Mouse (Mus musculus): ENCODE data around the gene F830045P16Rik. TPM values are rescaled to one million over a fixed set of nuclear protein-coding genes. Genes with fewer than 3 reads are reported as not detected.

Gene F830045P16Rik
- polyA plus RNA-seq (2012; rRNA removed) = not detected in 2 replicates

DNA sequence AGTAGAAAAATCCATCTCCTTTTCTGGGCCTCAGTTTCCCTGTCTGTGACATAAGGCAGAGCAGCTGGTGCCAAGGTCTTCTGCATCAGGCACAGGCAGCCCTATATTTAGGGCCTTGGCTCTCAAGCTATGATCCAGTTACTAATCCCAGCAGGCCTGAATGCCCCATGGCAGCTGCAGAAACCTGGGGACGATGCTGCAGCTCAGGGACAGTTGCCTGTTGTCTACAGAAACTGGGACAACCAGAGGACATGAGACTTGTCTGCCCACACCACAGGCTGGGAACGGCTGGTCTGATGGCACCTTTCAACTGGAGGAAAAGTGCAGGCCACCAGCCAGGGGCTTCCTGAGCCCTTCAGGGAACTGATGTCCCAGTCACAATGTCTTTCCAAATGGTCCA is at the start of gene F830045P16Rik:
Gene F830045P16Rik (minus strand): TSS at position 226 of the 400 bp plus-strand sequence.
- no peak for TF ChIP-seq CTCF (IDR thresholded peaks at IDR 0.05; ENCODE audit: insufficient read depth, low read length)
- no peak for TF ChIP-seq POLR2A (IDR thresholded peaks at IDR 0.05; ENCODE audit: borderline replicate concordance, extremely low read depth, low read depth, low read length)
- DNase-seq = no peak
- H3K4me3 ChIP-seq (replicated peaks; ENCODE audit: extremely low read depth, low read depth, low read length) = no peak within 1 kb of the TSS
- H3K4me1 ChIP-seq (ENCODE audit: control insufficient read depth, insufficient read depth, low read length) = no peaks in the 10 kb centered on the region
- WGBS = 66% methylated on average over 2 of the region's 2 CpGs

DNA sequence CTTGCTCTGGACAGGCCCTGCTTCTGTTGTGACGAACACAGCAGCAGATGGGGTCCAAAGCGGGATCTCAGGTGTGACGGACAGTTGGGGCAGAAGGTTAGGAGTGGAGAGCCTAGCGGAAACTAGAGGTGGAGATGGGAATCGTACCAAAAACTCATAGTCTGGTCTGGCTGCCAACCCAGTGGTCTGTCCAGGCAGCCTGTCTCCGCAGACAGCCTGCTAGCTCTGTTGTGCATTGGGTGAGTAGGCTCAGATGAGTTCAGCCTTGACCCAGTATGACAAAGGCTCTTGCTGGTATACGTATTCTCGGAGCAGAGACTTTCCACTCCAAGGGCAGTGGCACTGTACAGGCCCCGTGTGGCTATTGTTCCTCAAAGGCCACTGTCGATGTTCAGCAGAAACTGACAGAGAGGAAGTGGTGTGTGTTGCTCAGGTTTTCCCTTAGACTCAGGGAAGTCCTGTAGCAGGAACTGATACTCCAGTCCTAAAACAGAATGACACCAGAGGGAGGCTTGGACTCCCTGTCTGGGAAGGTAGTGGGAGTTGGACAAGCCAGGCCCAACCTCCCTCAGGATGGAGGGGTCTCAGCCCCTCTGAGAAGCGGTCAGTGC is 49.6 kb upstream of the F830045P16Rik start:
- Histone ChIP-seq H3K4me1 (ENCODE audit: control insufficient read depth, insufficient read depth, low read length) (no peaks in the 10 kb centered on the region), H3K4me3 (replicated peaks; ENCODE audit: extremely low read depth, low read depth, low read length) (no peak overlapping the region)
- WGBS = 72% methylated on average over 11 of the region's 11 CpGs
- DNase-seq = no peak
- TF ChIP-seq POLR2A (IDR thresholded peaks at IDR 0.05; ENCODE audit: borderline replicate concordance, extremely low read depth, low read depth, low read length) = no peak
- no peak for TF ChIP-seq CTCF (IDR thresholded peaks at IDR 0.05; ENCODE audit: insufficient read depth, low read length)

DNA sequence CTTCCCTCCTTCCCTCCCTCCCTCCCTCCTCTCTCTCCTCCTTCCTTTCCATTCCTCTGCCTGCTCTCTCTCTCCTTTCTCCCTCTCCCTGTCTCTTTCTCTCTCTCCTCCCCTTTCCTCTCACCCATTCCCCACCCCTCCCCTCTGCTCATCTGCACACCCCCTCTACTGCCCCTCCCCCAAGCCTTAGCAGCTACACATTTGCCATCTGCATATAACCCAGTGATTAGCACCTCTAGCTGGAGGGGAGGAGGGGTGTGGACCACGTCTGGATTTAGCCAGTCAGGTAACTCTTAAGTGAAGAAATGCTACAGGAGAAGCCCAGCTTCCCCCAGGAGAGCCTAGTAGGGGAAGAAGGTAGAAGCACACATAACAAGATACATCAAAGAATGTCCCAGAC is 48.5 kb upstream of the F830045P16Rik start:
- TF ChIP-seq POLR2A (IDR thresholded peaks at IDR 0.05; ENCODE audit: borderline replicate concordance, extremely low read depth, low read depth, low read length) = no peak
- no peak for TF ChIP-seq CTCF (IDR thresholded peaks at IDR 0.05; ENCODE audit: insufficient read depth, low read length)
- WGBS = 25% methylated on average over 1 of the region's 1 CpGs
- DNase-seq = no peak

DNA sequence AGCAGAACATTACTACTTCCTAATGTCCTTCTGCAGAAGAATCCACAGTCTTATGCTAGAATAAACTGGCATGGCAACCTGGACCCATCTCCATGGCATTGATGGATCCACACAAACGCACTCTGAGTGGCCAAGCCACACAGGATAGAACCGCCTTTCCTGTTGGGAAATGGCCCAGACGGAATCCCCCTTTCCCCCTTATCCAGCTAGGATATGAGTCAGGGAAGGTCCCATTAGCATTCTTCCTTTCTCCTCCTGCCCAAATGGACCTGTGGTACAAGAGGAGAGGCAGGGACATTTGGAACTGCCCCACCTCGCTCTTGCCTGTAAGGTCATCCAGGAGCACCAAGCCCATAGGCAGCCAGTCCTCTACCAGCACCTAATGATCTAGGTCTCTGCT is 45.9 kb upstream of the F830045P16Rik start:
- no peak for DNase-seq
- no peak overlapping the region for H3K4me3 ChIP-seq (replicated peaks; ENCODE audit: extremely low read depth, low read depth, low read length)

More for the DNA sequence above, 48.5 kb upstream of the F830045P16Rik start:
- Histone ChIP-seq H3K4me1 (ENCODE audit: control insufficient read depth, insufficient read depth, low read length) (no peaks in the 10 kb centered on the region), H3K4me3 (replicated peaks; ENCODE audit: extremely low read depth, low read depth, low read length) (no peak overlapping the region)

DNA sequence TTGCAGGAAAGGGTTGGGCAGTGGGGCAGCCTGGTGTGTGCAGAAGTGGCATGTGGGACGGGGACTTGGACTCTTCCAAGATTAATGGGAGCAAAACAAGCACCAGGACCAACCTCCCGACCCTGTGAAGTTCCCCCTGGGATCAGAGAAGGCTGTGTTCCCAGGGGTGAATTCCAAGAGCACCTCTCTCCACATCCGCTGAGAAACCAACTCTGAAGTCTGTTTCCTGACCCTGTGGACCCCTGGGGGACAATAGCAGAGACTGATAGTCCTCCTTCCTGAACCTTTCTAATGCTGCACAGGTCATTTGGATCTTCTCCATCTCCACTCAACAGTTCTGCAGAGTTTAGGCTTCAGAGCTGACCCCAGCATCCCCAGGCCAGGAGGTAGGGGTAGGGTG is 45.4 kb upstream of the F830045P16Rik start:
- WGBS = 36% methylated on average over 3 of the region's 3 CpGs
- H3K4me3 ChIP-seq (replicated peaks; ENCODE audit: extremely low read depth, low read depth, low read length) = no peak overlapping the region
- DNase-seq = no peak
- no peaks in the 10 kb centered on the region for H3K4me1 ChIP-seq (ENCODE audit: control insufficient read depth, insufficient read depth, low read length)
- TF ChIP-seq POLR2A (IDR thresholded peaks at IDR 0.05; ENCODE audit: borderline replicate concordance, extremely low read depth, low read depth, low read length) (no peak), CTCF (IDR thresholded peaks at IDR 0.05; ENCODE audit: insufficient read depth, low read length) (no peak)

More for the DNA sequence above, 45.9 kb upstream of the F830045P16Rik start:
- H3K4me1 ChIP-seq (ENCODE audit: control insufficient read depth, insufficient read depth, low read length) = no peaks in the 10 kb centered on the region
- 59% methylated on average over 4 of the region's 4 CpGs for WGBS
- TF ChIP-seq POLR2A (IDR thresholded peaks at IDR 0.05; ENCODE audit: borderline replicate concordance, extremely low read depth, low read depth, low read length) (no peak), CTCF (IDR thresholded peaks at IDR 0.05; ENCODE audit: insufficient read depth, low read length) (no peak)

DNA sequence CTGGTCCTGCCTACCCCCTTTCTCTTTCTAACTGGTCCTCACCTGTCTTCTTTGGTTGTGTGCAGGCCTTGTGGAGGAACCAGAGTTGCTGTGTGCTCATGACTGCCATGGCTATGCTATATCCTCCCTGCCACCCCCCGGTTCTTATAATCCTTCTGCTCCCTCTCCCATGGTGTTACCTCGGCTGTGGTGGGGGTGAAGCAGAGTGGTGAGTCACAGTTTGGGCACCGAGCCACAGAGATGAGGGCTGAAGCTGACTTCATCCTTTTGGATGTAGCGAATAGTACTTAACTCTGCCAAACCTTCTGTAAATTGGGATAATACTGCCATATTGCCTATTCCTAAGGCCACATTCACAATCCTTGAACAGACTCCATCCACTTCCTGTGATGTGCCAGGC is 44.3 kb upstream of the F830045P16Rik start:
- TF ChIP-seq CTCF (IDR thresholded peaks at IDR 0.05; ENCODE audit: insufficient read depth, low read length) (no peak), POLR2A (IDR thresholded peaks at IDR 0.05; ENCODE audit: borderline replicate concordance, extremely low read depth, low read depth, low read length) (no peak)
- H3K4me1 ChIP-seq (ENCODE audit: control insufficient read depth, insufficient read depth, low read length) = no peaks in the 10 kb centered on the region
- WGBS = 68% methylated on average over 4 of the region's 4 CpGs
- H3K4me3 ChIP-seq (replicated peaks; ENCODE audit: extremely low read depth, low read depth, low read length) = no peak overlapping the region
- DNase-seq = no peak

DNA sequence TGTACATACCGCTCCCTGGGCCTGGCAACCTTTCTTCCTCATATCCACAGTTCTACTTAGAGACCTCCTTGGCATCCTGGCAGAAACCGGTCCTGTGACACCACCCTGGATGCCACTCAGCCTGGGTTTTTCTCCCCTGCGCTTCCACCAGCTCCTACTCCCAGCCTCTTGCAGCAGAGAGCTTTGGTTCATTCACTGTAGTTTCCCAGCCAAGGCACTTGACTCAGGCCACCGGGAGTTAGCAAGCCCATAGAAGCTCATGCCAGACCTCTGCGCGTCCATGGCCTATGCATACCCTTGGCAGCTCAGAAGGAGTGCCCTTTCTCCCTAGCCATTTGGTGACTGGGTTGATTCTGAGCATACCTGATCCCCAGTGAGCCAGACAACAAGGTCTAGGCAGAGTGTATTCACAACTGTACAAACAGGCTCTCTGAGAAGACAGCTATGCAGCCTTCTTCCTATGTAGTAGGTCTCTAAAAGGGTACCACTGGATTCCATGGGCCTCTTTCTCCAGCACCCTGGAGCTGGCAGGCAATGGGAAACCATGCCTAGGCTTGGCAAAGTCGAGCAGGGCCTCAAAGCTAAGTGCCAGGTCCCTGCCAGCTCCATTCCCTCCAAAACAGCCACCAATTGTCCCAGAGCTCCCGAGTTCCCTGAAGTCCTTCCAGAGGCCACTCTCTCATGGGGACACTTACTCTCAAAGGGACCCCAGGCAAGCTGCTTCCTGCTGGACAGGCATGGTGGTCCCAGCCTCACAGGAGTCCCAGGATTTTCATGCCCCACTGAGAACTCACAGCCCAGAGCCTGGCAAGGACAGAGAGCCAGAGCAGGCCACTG is 40.4 kb upstream of the F830045P16Rik start:
- Histone ChIP-seq H3K4me3 (replicated peaks; ENCODE audit: extremely low read depth, low read depth, low read length) (no peak overlapping the region), H3K4me1 (ENCODE audit: control insufficient read depth, insufficient read depth, low read length) (0 out of 2 replicates have a peak, but pooled peaks cover 2% of the 10 kb centered on the region)
- no peak for DNase-seq
- 74% methylated on average over 8 of the region's 8 CpGs for WGBS
- TF ChIP-seq POLR2A (IDR thresholded peaks at IDR 0.05; ENCODE audit: borderline replicate concordance, extremely low read depth, low read depth, low read length) (no peak), CTCF (IDR thresholded peaks at IDR 0.05; ENCODE audit: insufficient read depth, low read length) (no peak)

DNA sequence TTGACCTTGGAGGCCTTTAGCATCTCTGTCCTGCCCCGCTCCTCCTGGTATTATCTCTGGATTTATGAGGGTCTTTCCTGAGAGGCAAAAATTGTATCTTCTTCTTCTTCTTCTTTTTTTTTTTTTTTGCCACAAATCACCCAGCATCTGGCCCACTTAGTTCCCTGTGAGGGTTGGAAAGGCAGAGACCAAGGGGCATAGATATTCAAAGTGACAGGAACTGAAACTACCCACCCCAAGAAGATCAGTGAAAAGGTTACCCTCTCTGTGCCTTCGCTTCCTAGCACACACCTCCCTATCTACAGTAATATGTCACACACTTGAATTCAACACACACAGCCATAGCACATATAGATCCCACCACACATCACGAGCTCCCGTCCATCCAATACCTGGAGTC is 38.7 kb upstream of the F830045P16Rik start:
- no peak for TF ChIP-seq CTCF (IDR thresholded peaks at IDR 0.05; ENCODE audit: insufficient read depth, low read length)
- TF ChIP-seq POLR2A (IDR thresholded peaks at IDR 0.05; ENCODE audit: borderline replicate concordance, extremely low read depth, low read depth, low read length) = no peak
- Histone ChIP-seq H3K4me3 (replicated peaks; ENCODE audit: extremely low read depth, low read depth, low read length) (no peak overlapping the region), H3K4me1 (ENCODE audit: control insufficient read depth, insufficient read depth, low read length) (0 out of 2 replicates have a peak, but pooled peaks cover 2% of the 10 kb centered on the region)
- DNase-seq = no peak
- WGBS = 83% methylated on average over 4 of the region's 4 CpGs

DNA sequence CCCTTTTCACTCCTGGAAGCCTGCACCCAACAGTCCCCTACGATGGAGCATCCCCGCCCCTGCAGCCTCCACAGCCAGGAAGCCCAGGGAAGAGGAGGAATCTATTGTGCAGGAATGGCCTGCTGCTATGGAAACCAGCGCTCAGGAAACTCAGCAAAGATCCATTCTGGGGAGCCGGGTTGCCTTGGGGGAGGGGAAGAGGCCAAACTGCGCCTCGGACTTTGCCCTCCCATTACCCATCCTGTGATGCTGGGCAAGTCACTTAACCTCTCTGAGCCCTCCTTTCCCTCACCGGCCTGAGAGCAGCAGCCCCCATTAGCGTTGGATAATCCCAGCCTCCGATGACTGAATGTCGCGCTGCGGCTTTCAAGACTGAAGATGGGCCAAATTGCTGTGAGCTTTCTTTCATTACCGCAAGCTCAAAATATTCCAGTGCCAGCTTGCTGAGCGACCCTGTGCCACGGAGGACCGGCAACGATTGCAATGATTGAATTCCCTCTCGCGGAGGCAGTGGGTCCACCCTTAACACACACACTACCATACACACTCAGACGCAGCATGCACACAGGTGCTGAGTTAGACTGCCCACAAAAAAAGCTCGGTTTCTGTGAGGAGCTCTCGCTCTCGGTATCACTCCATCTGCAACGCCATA is 38.1 kb upstream of the F830045P16Rik start:
- Histone ChIP-seq H3K4me3 (replicated peaks; ENCODE audit: extremely low read depth, low read depth, low read length) (no peak overlapping the region), H3K4me1 (ENCODE audit: control insufficient read depth, insufficient read depth, low read length) (0 out of 2 replicates have a peak, but pooled peaks cover 2% of the 10 kb centered on the region)
- DNase-seq = no peak
- 23% methylated on average over 24 of the region's 24 CpGs for WGBS
- TF ChIP-seq CTCF (IDR thresholded peaks at IDR 0.05; ENCODE audit: insufficient read depth, low read length) = no peak
- TF ChIP-seq POLR2A (IDR thresholded peaks at IDR 0.05; ENCODE audit: borderline replicate concordance, extremely low read depth, low read depth, low read length) = no peak
